Mouse (Mus musculus): ENCODE measurements around the gene Cds2. TPM values are rescaled to one million over a fixed set of nuclear protein-coding genes. Genes with fewer than 3 reads are reported as not detected.
"Not testable (repeated sequence)": the region's sequence is repeated elsewhere in the genome, so short reads cannot be mapped to it uniquely, and the experiment has no call there.

Gene Cds2
- polyA plus RNA-seq, 1 experiment from 2014 or later = 20.0 TPM

GRCm38 (mm10) chr2:132309398-132309930, 46.5 kb downstream of the Cds2 start:
- no peaks in the 10 kb centered on the region for H3K27me3 ChIP-seq (replicated peaks; ENCODE audit: low read depth, poor library complexity, severe bottlenecking)
- no peaks in the 10 kb centered on the region for H3K4me1 ChIP-seq
- DNase-seq (ENCODE audit: low spot score) = no peak
- no peaks in the 10 kb centered on the region for H3K9me3 ChIP-seq
- 92% methylated on average over 6 of the region's 6 CpGs for WGBS
- H3K4me3 ChIP-seq = no peak overlapping the region
- H3K36me3 ChIP-seq (replicated peaks) = peaks cover 59% of the 10 kb centered on the region
- H3K27ac ChIP-seq (replicated peaks) = no peak overlapping the region

GRCm38 (mm10) chr2:132312616-132313015, 49.7 kb downstream of the Cds2 start:
- peaks cover 30% of the 10 kb centered on the region for H3K36me3 ChIP-seq (replicated peaks)
- H3K4me3 ChIP-seq = no peak overlapping the region
- H3K4me1 ChIP-seq = no peaks in the 10 kb centered on the region
- DNase-seq (ENCODE audit: low spot score) = no peak
- 85% methylated on average over 5 of the region's 5 CpGs for WGBS
- H3K27ac ChIP-seq (replicated peaks) = no peak overlapping the region
- H3K9me3 ChIP-seq = no peaks in the 10 kb centered on the region
- H3K27me3 ChIP-seq (replicated peaks; ENCODE audit: low read depth, poor library complexity, severe bottlenecking) = no peaks in the 10 kb centered on the region

- peaks cover 20% of the 10 kb centered on the region for H3K36me3 ChIP-seq (replicated peaks)
- no peak for DNase-seq (ENCODE audit: low spot score)
- no peaks in the 10 kb centered on the region for H3K4me1 ChIP-seq
- H3K27ac ChIP-seq (replicated peaks) = no peak overlapping the region
- no peaks in the 10 kb centered on the region for H3K27me3 ChIP-seq (replicated peaks; ENCODE audit: low read depth, poor library complexity, severe bottlenecking)
- H3K4me3 ChIP-seq = no peak overlapping the region
- no peaks in the 10 kb centered on the region for H3K9me3 ChIP-seq
- WGBS = 97% methylated on average over 2 of the region's 2 CpGs
These were observed 50.6 kb downstream of the Cds2 start for GRCm38 (mm10) chr2:132313568-132313967.

GRCm38 (mm10) chr2:132314057-132314456, 51.1 kb downstream of the Cds2 start:
- DNase-seq (ENCODE audit: low spot score); H3K9me3 ChIP-seq; H3K4me1 ChIP-seq; H3K4me3 ChIP-seq; H3K27ac ChIP-seq (replicated peaks); H3K27me3 ChIP-seq (replicated peaks; ENCODE audit: low read depth, poor library complexity, severe bottlenecking): not testable (repeated sequence)
- peaks cover 17% of the 10 kb centered on the region for H3K36me3 ChIP-seq (replicated peaks)
- WGBS = 89% methylated on average over 8 of the region's 8 CpGs

- H3K4me3 ChIP-seq = no peak overlapping the region
- no peaks in the 10 kb centered on the region for H3K27me3 ChIP-seq (replicated peaks; ENCODE audit: low read depth, poor library complexity, severe bottlenecking)
- H3K27ac ChIP-seq (replicated peaks) = no peak overlapping the region
- no peaks in the 10 kb centered on the region for H3K9me3 ChIP-seq
- peaks cover 4% of the 10 kb centered on the region; the same call in 1 of the 2 replicates for H3K36me3 ChIP-seq (replicated peaks)
- DNase-seq (ENCODE audit: low spot score) = peak; percentile 71
- no peaks in the 10 kb centered on the region for H3K4me1 ChIP-seq
- 39% methylated on average over 8 of the region's 8 CpGs for WGBS
These were observed 53.3 kb downstream of the Cds2 start for GRCm38 (mm10) chr2:132316041-132316808.

- WGBS = 81% methylated on average over 1 of the region's 1 CpGs
- DNase-seq (ENCODE audit: low spot score) = no peak
- H3K27ac ChIP-seq (replicated peaks) = no peak overlapping the region
These were observed 54.2 kb downstream of the Cds2 start for GRCm38 (mm10) chr2:132317178-132317577.

GRCm38 (mm10) chr2:132320516-132320915, 57.6 kb downstream of the Cds2 start:
- Histone ChIP-seq H3K9me3 (no peaks in the 10 kb centered on the region), H3K4me1 (no peaks in the 10 kb centered on the region), H3K36me3 (replicated peaks) (no peaks in the 10 kb centered on the region), H3K27ac (replicated peaks) (no peak overlapping the region), H3K4me3 (no peak overlapping the region), H3K27me3 (replicated peaks; ENCODE audit: low read depth, poor library complexity, severe bottlenecking) (no peaks in the 10 kb centered on the region)
- no peak for DNase-seq (ENCODE audit: low spot score)
- 71% methylated on average over 5 of the region's 5 CpGs for WGBS

More at GRCm38 (mm10) chr2:132317178-132317577, 54.2 kb downstream of the Cds2 start:
- Histone ChIP-seq H3K4me1 (no peaks in the 10 kb centered on the region), H3K9me3 (no peaks in the 10 kb centered on the region), H3K4me3 (no peak overlapping the region), H3K36me3 (replicated peaks) (no peaks in the 10 kb centered on the region), H3K27me3 (replicated peaks; ENCODE audit: low read depth, poor library complexity, severe bottlenecking) (no peaks in the 10 kb centered on the region)

- no peak for DNase-seq (ENCODE audit: low spot score)
- 71% methylated on average over 4 of the region's 4 CpGs for WGBS
- Histone ChIP-seq H3K4me1 (no peaks in the 10 kb centered on the region), H3K4me3 (no peak overlapping the region), H3K27ac (replicated peaks) (no peak overlapping the region), H3K27me3 (replicated peaks; ENCODE audit: low read depth, poor library complexity, severe bottlenecking) (no peaks in the 10 kb centered on the region), H3K36me3 (replicated peaks) (no peaks in the 10 kb centered on the region), H3K9me3 (no peaks in the 10 kb centered on the region)
These were observed 60.6 kb downstream of the Cds2 start for GRCm38 (mm10) chr2:132323541-132323940.

GRCm38 (mm10) chr2:132337202-132337601, 74.3 kb downstream of the Cds2 start:
- WGBS = 79% methylated on average over 2 of the region's 2 CpGs
- H3K4me3 ChIP-seq = no peak overlapping the region
- no peaks in the 10 kb centered on the region for H3K27me3 ChIP-seq (replicated peaks; ENCODE audit: low read depth, poor library complexity, severe bottlenecking)
- no peak overlapping the region for H3K27ac ChIP-seq (replicated peaks)
- no peaks in the 10 kb centered on the region for H3K4me1 ChIP-seq
- no peaks in the 10 kb centered on the region for H3K36me3 ChIP-seq (replicated peaks)
- DNase-seq (ENCODE audit: low spot score) = no peak
- 0 out of 2 replicates have a peak, but pooled peaks cover 4% of the 10 kb centered on the region for H3K9me3 ChIP-seq

GRCm38 (mm10) chr2:132340350-132340749, 77.4 kb downstream of the Cds2 start:
- DNase-seq (ENCODE audit: low spot score) = no peak
- Histone ChIP-seq H3K4me3 (no peak overlapping the region), H3K27ac (replicated peaks) (no peak overlapping the region), H3K36me3 (replicated peaks) (no peaks in the 10 kb centered on the region), H3K27me3 (replicated peaks; ENCODE audit: low read depth, poor library complexity, severe bottlenecking) (no peaks in the 10 kb centered on the region), H3K4me1 (no peaks in the 10 kb centered on the region), H3K9me3 (no peaks in the 10 kb centered on the region)
- 73% methylated on average over 2 of the region's 2 CpGs for WGBS

GRCm38 (mm10) chr2:132341293-132341692, 78.3 kb downstream of the Cds2 start:
- H3K27me3 ChIP-seq (replicated peaks; ENCODE audit: low read depth, poor library complexity, severe bottlenecking) = no peaks in the 10 kb centered on the region
- no peak overlapping the region for H3K27ac ChIP-seq (replicated peaks)
- DNase-seq (ENCODE audit: low spot score) = no peak
- H3K9me3 ChIP-seq = no peaks in the 10 kb centered on the region
- H3K4me1 ChIP-seq = no peaks in the 10 kb centered on the region
- 94% methylated on average over 3 of the region's 3 CpGs for WGBS
- no peaks in the 10 kb centered on the region for H3K36me3 ChIP-seq (replicated peaks)
- H3K4me3 ChIP-seq = no peak overlapping the region

GRCm38 (mm10) chr2:132343846-132344245, 80.9 kb downstream of the Cds2 start:
- no peaks in the 10 kb centered on the region for H3K9me3 ChIP-seq
- H3K27me3 ChIP-seq (replicated peaks; ENCODE audit: low read depth, poor library complexity, severe bottlenecking) = no peaks in the 10 kb centered on the region
- DNase-seq (ENCODE audit: low spot score) = no peak
- no peaks in the 10 kb centered on the region for H3K4me1 ChIP-seq
- WGBS = 89% methylated on average over 11 of the region's 11 CpGs
- no peak overlapping the region for H3K27ac ChIP-seq (replicated peaks)
- H3K4me3 ChIP-seq = no peak overlapping the region
- no peaks in the 10 kb centered on the region for H3K36me3 ChIP-seq (replicated peaks)
